ENCODE assay signal across 8 mouse cellular contexts in the genomic region with DNA sequence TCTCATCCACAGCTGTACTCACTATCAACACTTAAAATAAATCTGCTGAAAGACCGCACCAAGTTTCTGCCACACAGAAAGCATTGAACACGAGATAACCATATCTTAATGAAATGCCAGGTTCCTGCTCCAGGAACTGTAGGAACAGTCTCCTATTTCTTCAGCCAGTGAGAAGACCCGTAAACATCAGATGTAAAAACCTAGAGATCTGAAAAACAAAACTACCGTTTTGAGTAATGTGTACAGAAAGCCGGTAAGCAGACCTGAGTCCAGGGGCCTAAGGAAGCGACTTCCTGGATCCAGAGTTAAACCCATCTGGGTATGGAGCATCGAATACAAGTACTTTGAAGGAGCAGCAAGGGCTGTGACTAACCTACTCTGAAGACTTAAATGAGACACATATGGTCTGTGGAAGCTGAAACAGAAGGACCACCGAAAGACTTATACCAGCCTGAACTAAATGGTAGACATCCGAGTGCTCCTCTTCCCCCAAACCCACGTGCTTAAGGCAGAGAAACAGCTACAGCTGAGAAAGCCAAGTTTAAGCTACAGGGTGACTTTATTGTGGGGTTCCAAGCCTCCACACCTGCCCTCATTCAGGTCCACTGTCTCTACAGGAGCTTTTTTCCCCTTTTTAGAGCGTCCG. TPM values are rescaled to one million over a fixed set of nuclear protein-coding genes. Genes with fewer than 3 reads are reported as not detected.
DNase-seq lines count a peak whose midpoint lies in the region; ATAC-seq and TF ChIP-seq lines count a peak whose summit lies in the region.

No protein-coding gene starts in this region.

- peak overlapping the region; percentile 75 for H3K4me3 ChIP-seq in heart, embryonic 11.5 days (ENCODE audit: low read depth, low read length)
- peak overlapping the region; percentile 34 for H3K4me3 ChIP-seq in ES-Bruce4 (ENCODE audit: low read depth, low read length)
- H3K4me3 ChIP-seq in forebrain, embryonic 13.5 days, result peak overlapping the region; percentile 65
- H3K4me3 ChIP-seq in liver, embryonic 16.5 days (ENCODE audit: low read depth, low read length), result peak overlapping the region; percentile 77

- no peak for TF ChIP-seq POLR2A in ES-Bruce4 (IDR thresholded peaks at IDR 0.05; ENCODE audit: insufficient read depth, low read length)

- no peak for TF ChIP-seq CTCF in ES-Bruce4 (IDR thresholded peaks at IDR 0.05; ENCODE audit: low read depth, low read length)

- H3K4me1 ChIP-seq in heart, embryonic 11.5 days (ENCODE audit: control insufficient read depth, insufficient read depth, low read length), result peaks cover 3% of the 10 kb centered on the region
- H3K4me1 ChIP-seq in ES-Bruce4 (ENCODE audit: control insufficient read depth, insufficient read depth, low read length), result peaks cover 4% of the 10 kb centered on the region
- peaks cover 13% of the 10 kb centered on the region for H3K4me1 ChIP-seq in forebrain, embryonic 13.5 days
- H3K4me1 ChIP-seq in liver, embryonic 16.5 days (ENCODE audit: control insufficient read depth, low read depth, low read length), result peaks cover 41% of the 10 kb centered on the region

- ATAC-seq in heart, embryonic 11.5 days (replicated peaks; ENCODE audit: insufficient number of reproducible peaks, low FRiP score, low TSS enrichment), result no peak
- ATAC-seq in forebrain, embryonic 13.5 days, result no peak; the same call in 1 of the 2 replicates
- ATAC-seq in liver, embryonic 16.5 days (ENCODE audit: low read depth), result no peak

- peak overlapping the region; percentile 100 for H3K27ac ChIP-seq in heart, embryonic 11.5 days (ENCODE audit: low read depth, low read length)
- peak overlapping the region; percentile 22; the same call in 1 of the 2 replicates for H3K27ac ChIP-seq in ES-Bruce4 (ENCODE audit: insufficient read depth, low read length)
- H3K27ac ChIP-seq in forebrain, embryonic 13.5 days, result peak overlapping the region; percentile 100
- H3K27ac ChIP-seq in liver, embryonic 16.5 days (ENCODE audit: low read length), result peak overlapping the region; percentile 100

- WGBS in heart, embryonic 11.5 days (ENCODE audit: insufficient replicate concordance), result 11% methylated on average over 12 of the region's 12 CpGs
- 22% methylated on average over 12 of the region's 12 CpGs for WGBS in forebrain, embryonic 13.5 days
- WGBS in liver, embryonic 16.5 days (ENCODE audit: insufficient replicate concordance), result 4% methylated on average over 12 of the region's 12 CpGs

- no peaks in the 10 kb centered on the region for H3K36me3 ChIP-seq in heart, embryonic 11.5 days (ENCODE audit: control insufficient read depth, insufficient read depth, low read length)
- H3K36me3 ChIP-seq in ES-Bruce4 (ENCODE audit: control insufficient read depth, insufficient read depth, low read length, poor library complexity, severe bottlenecking), result no peaks in the 10 kb centered on the region
- no peaks in the 10 kb centered on the region for H3K36me3 ChIP-seq in forebrain, embryonic 13.5 days (ENCODE audit: poor library complexity, severe bottlenecking)
- H3K36me3 ChIP-seq in liver, embryonic 16.5 days (ENCODE audit: control insufficient read depth, insufficient read depth), result no peaks in the 10 kb centered on the region

- no peak for TF ChIP-seq EP300 in ES-Bruce4 (IDR thresholded peaks at IDR 0.05; ENCODE audit: insufficient read depth, low read depth, low read length)

- H3K4me2 ChIP-seq in heart, embryonic 11.5 days, result peak overlapping the region; percentile 95
- peak overlapping the region; percentile 75 for H3K4me2 ChIP-seq in forebrain, embryonic 13.5 days
- H3K4me2 ChIP-seq in liver, embryonic 16.5 days (ENCODE audit: low read depth, low read length), result peak overlapping the region; percentile 86

- no peaks in the 10 kb centered on the region for H3K9me3 ChIP-seq in heart, embryonic 11.5 days (replicated peaks; ENCODE audit: control insufficient read depth, low read length)
- H3K9me3 ChIP-seq in ES-Bruce4 (replicated peaks; ENCODE audit: control insufficient read depth, insufficient read depth, low read length, poor library complexity, severe bottlenecking), result peaks cover 3% of the 10 kb centered on the region; the same call in 1 of the 2 replicates
- no peaks in the 10 kb centered on the region for H3K9me3 ChIP-seq in forebrain, embryonic 13.5 days (replicated peaks)
- no peaks in the 10 kb centered on the region for H3K9me3 ChIP-seq in liver, embryonic 16.5 days (replicated peaks; ENCODE audit: control insufficient read depth, low read length)

- DNase-seq in heart, adult 9 months (ENCODE audit: low spot score in 2 of 2), result no peak
- DNase-seq in urinary bladder, postnatal 25 days (ENCODE audit: low spot score), result no peak
- DNase-seq in kidney, postnatal 4 days, result no peak
- no peak for DNase-seq in gastrocnemius, adult 18-20 months (ENCODE audit: low spot score)

- H3K9ac ChIP-seq in heart, embryonic 11.5 days (ENCODE audit: low read depth, low read length), result peak overlapping the region; percentile 99
- peak overlapping the region; percentile 68 for H3K9ac ChIP-seq in ES-Bruce4 (ENCODE audit: low read depth, poor library complexity, severe bottlenecking)
- peak overlapping the region; percentile 95 for H3K9ac ChIP-seq in forebrain, embryonic 13.5 days
- H3K9ac ChIP-seq in liver, embryonic 16.5 days (ENCODE audit: low read depth, low read length), result peak overlapping the region; percentile 95

- H3K27me3 ChIP-seq in heart, embryonic 11.5 days (ENCODE audit: control insufficient read depth, insufficient read depth, low read length), result no peaks in the 10 kb centered on the region
- no peaks in the 10 kb centered on the region; the same call in 1 of the 2 replicates for H3K27me3 ChIP-seq in ES-Bruce4 (ENCODE audit: control insufficient read depth, insufficient read depth, low read length, poor library complexity, severe bottlenecking)
- no peaks in the 10 kb centered on the region for H3K27me3 ChIP-seq in forebrain, embryonic 13.5 days
- H3K27me3 ChIP-seq in liver, embryonic 16.5 days (ENCODE audit: control insufficient read depth, insufficient read depth, low read depth, low read length), result no peaks in the 10 kb centered on the region

RNA-seq across cellular contexts. Expression of gene Hist4h4, which starts 1.0 kb away (rescaled TPM):
- 0.17 and 0.51 TPM in 2 replicates for polyA plus RNA-seq in heart, embryonic 11.5 days (2014; fragmentation: Nextera tagmentation; extraction: Ambion mirVana)
- polyA plus RNA-seq in ES-Bruce4 (2011; ENCODE audit: insufficient read depth, insufficient read length, low read depth, missing spikeins), result 0.46 and 0.63 TPM in 2 replicates
- 0.97 and 1.2 TPM in 2 replicates for polyA plus RNA-seq in forebrain, embryonic 13.5 days (2015; fragmentation: Nextera tagmentation; extraction: Ambion mirVana)
- polyA plus RNA-seq in liver, embryonic 16.5 days (2015; fragmentation: Nextera tagmentation; extraction: Ambion mirVana), result 1.2 and 1.7 TPM in 2 replicates
- 1 to 10 TPM; 3.7 to 4.9 TPM for total RNA-seq in gastrocnemius, adult 18-20 months (2021)

RNA-seq across cellular contexts. Expression of gene H2afj, which starts 4.8 kb away (rescaled TPM):
- polyA plus RNA-seq in heart, embryonic 11.5 days (2014; fragmentation: Nextera tagmentation; extraction: Ambion mirVana), result 81.7 and 91.1 TPM in 2 replicates
- 34.3 and 45.0 TPM in 2 replicates for polyA plus RNA-seq in ES-Bruce4 (2011; ENCODE audit: insufficient read depth, insufficient read length, low read depth, missing spikeins)
- 125 and 140 TPM in 2 replicates for polyA plus RNA-seq in forebrain, embryonic 13.5 days (2015; fragmentation: Nextera tagmentation; extraction: Ambion mirVana)
- 126 and 138 TPM in 2 replicates for polyA plus RNA-seq in liver, embryonic 16.5 days (2015; fragmentation: Nextera tagmentation; extraction: Ambion mirVana)
- 10 to 100 TPM; 15.3 to 15.4 TPM for total RNA-seq in gastrocnemius, adult 18-20 months (2021)

RNA-seq across cellular contexts. Expression of gene Gucy2c, which starts 21.7 kb away (rescaled TPM):
- polyA plus RNA-seq in heart, embryonic 11.5 days (2014; fragmentation: Nextera tagmentation; extraction: Ambion mirVana), result 0.11 TPM in 1 of 2 replicates, not detected in the other
- not detected in 2 replicates for polyA plus RNA-seq in ES-Bruce4 (2011; ENCODE audit: insufficient read depth, insufficient read length, low read depth, missing spikeins)
- 0.13 TPM in 2 replicates for polyA plus RNA-seq in forebrain, embryonic 13.5 days (2015; fragmentation: Nextera tagmentation; extraction: Ambion mirVana)
- polyA plus RNA-seq in liver, embryonic 16.5 days (2015; fragmentation: Nextera tagmentation; extraction: Ambion mirVana), result 0.30 and 0.60 TPM in 2 replicates
- not detected for total RNA-seq in gastrocnemius, adult 18-20 months (2021)

RNA-seq across cellular contexts. Expression of gene BC049715, which starts 24.2 kb away (rescaled TPM):
- polyA plus RNA-seq in heart, embryonic 11.5 days (2014; fragmentation: Nextera tagmentation; extraction: Ambion mirVana), result 1.6 and 2.1 TPM in 2 replicates
- 0.25 and 0.49 TPM in 2 replicates for polyA plus RNA-seq in ES-Bruce4 (2011; ENCODE audit: insufficient read depth, insufficient read length, low read depth, missing spikeins)
- 0.85 and 1.9 TPM in 2 replicates for polyA plus RNA-seq in forebrain, embryonic 13.5 days (2015; fragmentation: Nextera tagmentation; extraction: Ambion mirVana)
- 0.59 and 0.98 TPM in 2 replicates for polyA plus RNA-seq in liver, embryonic 16.5 days (2015; fragmentation: Nextera tagmentation; extraction: Ambion mirVana)
- total RNA-seq in gastrocnemius, adult 18-20 months (2021), result under 1 TPM in 1 of 2 experiments, not detected in 1; 0.05 TPM

RNA-seq across cellular contexts. Expression of gene Wbp11, which starts 24.8 kb away (rescaled TPM):
- polyA plus RNA-seq in heart, embryonic 11.5 days (2014; fragmentation: Nextera tagmentation; extraction: Ambion mirVana), result 93.5 and 107 TPM in 2 replicates
- 151 and 164 TPM in 2 replicates for polyA plus RNA-seq in ES-Bruce4 (2011; ENCODE audit: insufficient read depth, insufficient read length, low read depth, missing spikeins)
- polyA plus RNA-seq in forebrain, embryonic 13.5 days (2015; fragmentation: Nextera tagmentation; extraction: Ambion mirVana), result 94.5 and 98.8 TPM in 2 replicates
- polyA plus RNA-seq in liver, embryonic 16.5 days (2015; fragmentation: Nextera tagmentation; extraction: Ambion mirVana), result 46.1 and 47.3 TPM in 2 replicates
- 10 to 100 TPM; 52.4 to 52.7 TPM for total RNA-seq in gastrocnemius, adult 18-20 months (2021)

Comparison
In these comparisons a context has a peak if more than half of its experiments do, and no peak if none do; other contexts are left out.
1. H3K27ac ChIP-seq: peak in every context shown above with its lines; median percentile 100 in heart, embryonic 11.5 days; 100 in forebrain, embryonic 13.5 days; 100 in liver, embryonic 16.5 days; 22 in ES-Bruce4.